Mouse (Mus musculus): Measurements from ENCODE around the gene Cdh13.

- TF ChIP-seq POLR2A (IDR thresholded peaks at IDR 0.05; ENCODE audit: control insufficient read depth, low read depth, low read length) = no peak
- no peak for TF ChIP-seq CTCF (IDR thresholded peaks at IDR 0.05; ENCODE audit: control insufficient read depth, insufficient read depth, insufficient replicate concordance, low read depth, low read length)
Observed at GRCm38 (mm10) chr8:118444651-118445207, 161.2 kb downstream of the Cdh13 start.
